Mouse (Mus musculus) lung, postnatal 0 days (tissue): ENCODE data around the gene Atrip.

Source experiments
- CTCF ChIP-seq: IDR thresholded peaks from 2 replicates; pipeline ENCODE4 v1.5.1; 2016; ENCODE audit warnings: antibody characterized with exemption, mild to moderate bottlenecking
- EP300 ChIP-seq: IDR thresholded peaks from 2 replicates; pipeline ENCODE4 v1.6.1; 2016; ENCODE audit warnings: antibody characterized with exemption, mild to moderate bottlenecking, control low read depth

GRCm38 (mm10) chr9:109073661-109074573, at the start of gene Atrip:
- no peak for TF ChIP-seq CTCF
- no peak for TF ChIP-seq EP300
